Mouse (Mus musculus) frontal cortex, postnatal 10 days (tissue): Measurements from ENCODE around the gene Prlh.

ENCODE experiments used
- DNase-seq, 2 experiments: peaks; one replicate each; pipeline ENCODE4 v3.0.0; 2022; ENCODE audit warnings: low spot score in 2 of 2, mixed read lengths in 1 of 2

Prlh gene

DNA sequence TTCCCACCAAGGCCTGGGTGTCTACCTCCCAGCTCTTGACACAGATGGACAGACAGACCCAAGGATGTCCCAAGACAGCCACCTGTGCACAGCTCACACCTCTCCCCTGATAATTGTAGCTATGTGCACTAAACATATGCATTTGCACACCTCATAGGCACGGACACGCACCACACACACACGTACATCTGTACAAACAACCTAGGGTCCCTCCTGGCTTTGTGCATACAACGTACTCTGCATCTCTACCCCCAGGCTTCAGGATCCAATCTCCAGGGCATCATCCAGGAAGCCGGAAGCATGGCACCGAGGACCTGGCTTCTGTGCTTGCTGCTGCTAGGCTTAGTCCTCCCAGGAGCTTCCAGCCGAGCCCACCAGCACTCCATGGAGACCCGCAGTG is at the start of gene Prlh:
Prlh (plus strand) TSS at position 301 of the 400 bp plus-strand sequence.
- DNase-seq = no peak

DNA sequence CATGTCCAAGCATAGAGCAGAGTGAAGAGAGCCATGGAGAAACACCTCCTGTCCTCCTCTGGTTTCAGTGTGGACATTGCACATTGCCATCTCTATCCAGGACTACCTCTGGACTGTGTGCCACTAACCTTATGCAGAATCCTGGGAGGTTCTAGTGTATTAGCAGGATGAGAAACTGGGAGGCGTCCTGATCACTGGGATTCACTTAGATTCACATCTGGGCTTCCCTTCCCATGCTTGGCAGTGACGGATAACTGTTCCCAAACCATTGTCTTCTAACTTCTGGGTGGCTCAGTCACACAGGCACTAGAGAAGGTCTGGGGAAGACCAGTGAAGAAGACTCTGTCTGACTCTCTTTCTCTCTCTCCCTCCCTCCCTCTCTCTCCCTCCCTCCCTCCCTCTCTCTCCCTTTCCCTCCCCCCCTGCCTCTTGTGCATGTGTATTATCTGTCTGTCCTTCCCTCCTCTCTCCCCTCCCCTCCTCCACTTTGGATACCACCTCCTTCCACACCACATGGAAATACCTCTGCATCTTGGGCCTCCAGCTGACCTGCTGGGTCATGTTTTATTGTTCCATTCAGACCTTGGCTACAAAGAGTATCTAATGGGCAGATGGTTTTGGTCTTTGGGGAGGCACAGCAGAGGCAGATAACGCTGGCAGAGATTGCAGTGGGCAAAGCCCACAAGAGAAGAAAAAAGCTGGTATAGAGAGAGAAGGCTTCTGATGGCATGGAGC is 49.5 kb upstream of the Prlh start:
- no peak for DNase-seq

DNA sequence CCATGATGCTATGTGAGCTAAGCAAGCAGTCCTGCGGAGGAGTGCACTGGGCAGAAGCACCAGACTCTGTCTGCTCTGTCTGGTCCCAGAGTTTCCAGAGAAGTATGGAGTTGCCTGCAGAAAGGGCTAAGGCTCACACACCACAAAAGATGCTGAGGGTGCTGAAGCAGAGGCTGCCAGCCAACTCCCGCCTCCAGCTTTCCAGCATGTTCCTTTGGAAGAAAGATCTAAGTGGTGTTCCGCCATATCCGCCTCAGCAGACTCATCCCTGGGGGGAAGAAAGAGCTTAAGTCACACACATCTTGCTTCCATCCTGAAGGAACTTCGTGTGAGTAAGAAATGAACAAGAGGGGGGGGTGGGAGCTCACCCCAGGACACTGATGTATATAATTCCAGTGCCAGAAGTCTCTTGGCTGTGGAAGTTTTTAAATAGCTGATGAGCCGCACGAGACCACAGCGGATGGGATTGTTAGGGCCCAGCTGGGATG is 48.9 kb upstream of the Prlh start:
- DNase-seq = peak; percentile 45 to 70

DNA sequence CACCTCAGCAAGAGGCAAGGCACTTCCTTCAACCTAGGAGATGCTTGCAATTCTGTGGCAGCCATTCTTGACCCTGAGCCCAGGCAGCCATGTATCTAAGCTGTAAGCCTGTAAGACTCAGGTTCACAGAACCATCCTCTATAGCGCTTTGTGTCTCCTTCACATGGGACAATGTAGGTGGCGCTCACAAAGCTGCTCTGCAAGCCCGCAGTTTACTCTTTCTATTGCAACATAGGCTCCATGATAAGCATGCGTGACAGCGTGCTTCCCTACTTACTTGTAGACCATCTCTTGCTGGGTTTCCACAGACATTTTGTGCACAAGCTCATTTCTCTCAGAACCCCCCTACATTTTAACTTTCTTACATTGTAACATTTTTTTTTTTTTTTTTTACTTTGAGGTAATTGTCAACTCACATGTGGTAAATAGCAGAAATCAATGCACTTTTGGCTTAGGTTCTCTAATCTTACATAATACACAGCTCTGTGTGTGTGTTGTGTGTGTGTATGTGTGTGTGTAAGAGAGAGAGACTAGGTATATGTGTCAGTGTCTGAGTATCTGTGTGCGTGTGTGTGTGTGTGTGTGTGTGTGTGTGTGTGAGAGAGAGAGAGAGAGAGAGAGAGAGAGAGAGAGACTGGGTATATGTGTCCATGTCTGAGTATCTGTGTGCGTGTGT is 48.0 kb upstream of the Prlh start:
- DNase-seq = no peak

DNA sequence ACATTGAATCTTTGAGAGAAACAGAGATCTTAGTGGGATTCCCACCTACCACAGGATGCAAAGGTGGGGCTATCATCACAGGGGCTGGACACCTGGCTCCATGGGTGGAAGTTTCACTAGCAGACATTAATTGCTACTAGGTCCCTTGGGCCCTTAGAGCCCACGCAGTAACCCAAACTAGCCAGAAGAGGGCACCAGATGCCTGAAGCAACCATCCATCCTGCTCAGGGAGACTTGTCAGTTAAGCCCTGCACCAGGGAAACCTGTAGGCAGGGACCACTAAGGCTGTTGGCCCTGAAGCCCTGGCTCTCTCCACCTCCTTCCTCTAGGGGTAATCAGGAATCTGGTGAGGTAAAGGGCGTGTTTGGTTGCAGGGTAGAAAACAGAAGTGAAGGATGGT is 46.6 kb upstream of the Prlh start:
- DNase-seq = peak in 1 of 2 experiments; percentile 18

GRCm38 (mm10) chr1:90909161-90909560 is 43.7 kb upstream of the Prlh start:
- no peak for DNase-seq

DNA sequence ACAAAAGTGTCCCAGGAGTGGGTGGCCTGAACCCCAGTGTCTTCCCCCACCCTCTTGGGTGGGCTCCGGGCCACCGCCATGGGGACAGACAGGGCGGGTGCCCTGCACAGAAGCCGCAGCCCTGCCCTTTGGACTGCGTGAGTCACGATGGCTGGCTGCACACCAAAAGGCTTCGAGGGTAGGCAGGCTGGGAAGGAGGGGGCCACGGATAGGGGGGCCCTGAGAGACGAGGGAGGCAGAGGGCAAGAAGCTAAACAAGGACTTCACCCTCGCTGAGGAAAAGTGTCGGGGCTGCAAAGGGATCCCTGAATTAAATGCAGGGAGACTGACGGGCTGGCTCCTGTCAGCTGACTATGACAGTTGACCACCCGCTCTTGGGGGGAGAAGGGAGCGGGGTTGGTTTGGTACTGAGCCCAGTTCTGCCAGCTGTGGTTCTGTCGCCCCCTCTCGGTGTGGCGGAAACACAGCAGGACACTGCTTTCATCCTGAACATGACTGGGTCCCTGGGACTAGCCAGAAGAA is 43.2 kb upstream of the Prlh start:
- peak in 1 of 2 experiments; percentile 12 for DNase-seq

DNA sequence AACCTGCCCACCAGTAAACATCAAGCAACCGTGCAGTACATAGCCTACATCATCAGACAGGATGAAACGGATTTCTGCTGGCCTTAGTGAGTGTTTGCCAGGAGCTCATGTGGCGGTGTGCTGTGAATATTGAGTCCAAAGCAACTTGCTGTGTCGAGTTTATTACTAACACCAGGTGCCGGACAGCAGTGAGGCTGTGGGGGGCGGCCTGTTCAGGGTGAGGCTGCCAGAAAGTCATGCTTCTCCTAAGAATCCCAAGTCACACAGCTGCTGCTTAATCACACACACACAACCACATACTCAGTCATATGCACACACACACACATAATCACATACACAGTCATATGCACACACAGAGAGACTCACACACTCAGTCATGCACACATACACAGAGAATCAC is 39.7 kb upstream of the Prlh start:
- no peak for DNase-seq

DNA sequence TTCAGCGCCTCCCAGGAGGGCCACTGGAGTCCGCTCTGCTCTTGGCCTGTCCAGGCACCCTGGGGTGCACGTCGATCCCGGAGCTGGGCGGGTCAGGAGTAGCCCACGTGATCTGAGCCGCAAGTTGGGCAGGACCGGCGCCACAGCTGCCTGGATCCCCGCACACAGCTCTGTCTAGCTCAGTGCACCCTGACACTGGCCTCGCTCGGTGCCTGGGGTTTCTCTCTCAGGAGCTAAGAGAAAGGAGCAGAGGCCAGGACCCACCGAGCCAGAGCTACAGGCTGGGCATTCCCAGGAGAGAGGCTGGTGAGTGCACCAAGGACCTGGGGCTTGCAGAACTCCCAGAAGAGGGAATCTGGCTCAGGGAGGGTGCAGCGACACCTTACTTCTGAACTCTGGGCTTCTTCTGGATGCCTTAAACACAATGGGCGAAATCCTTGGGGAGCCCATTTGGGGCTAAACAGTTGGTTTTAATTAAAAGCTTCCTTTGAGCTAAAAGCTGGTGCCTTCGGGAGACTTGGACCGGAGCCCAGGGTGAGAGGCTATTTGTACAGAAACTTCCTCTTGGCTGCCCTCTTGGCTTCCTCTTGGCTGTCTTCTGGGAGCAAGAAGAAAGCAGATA is 37.8 kb upstream of the Prlh start, which contains the start of gene Mlph:
Mlph (plus strand) TSS at position 138 of the 622 bp plus-strand sequence.
- DNase-seq = peak in 1 of 2 experiments; percentile 26

- no peak for DNase-seq
These were observed 35.4 kb upstream of the Prlh start for GRCm38 (mm10) chr1:90917509-90917908.

DNA sequence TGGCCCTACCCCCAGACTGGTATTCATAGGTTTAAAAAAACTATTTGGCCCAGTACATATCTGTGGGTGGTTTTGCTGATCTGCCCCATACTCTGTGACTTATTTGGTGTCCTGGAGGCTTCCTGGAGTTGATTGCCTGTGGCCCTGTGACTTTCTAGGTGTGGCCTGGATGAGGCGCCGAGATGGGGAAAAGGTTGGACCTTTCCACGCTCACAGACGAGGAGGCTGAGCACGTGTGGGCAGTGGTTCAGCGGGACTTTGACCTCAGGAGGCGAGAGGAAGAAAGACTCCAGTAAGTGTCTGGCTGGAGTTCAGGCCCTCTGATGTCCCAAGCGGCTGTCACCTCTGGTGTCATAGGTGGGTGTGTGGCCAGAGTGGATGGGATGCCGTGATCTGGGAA is 31.2 kb upstream of the Prlh start:
- no peak for DNase-seq

- no peak for DNase-seq
These were observed 26.9 kb upstream of the Prlh start for GRCm38 (mm10) chr1:90926030-90926429.

- DNase-seq = no peak
These were observed 25.6 kb upstream of the Prlh start for GRCm38 (mm10) chr1:90927308-90927707.

- DNase-seq = no peak
These were observed 24.9 kb upstream of the Prlh start for GRCm38 (mm10) chr1:90927929-90928574.

DNA sequence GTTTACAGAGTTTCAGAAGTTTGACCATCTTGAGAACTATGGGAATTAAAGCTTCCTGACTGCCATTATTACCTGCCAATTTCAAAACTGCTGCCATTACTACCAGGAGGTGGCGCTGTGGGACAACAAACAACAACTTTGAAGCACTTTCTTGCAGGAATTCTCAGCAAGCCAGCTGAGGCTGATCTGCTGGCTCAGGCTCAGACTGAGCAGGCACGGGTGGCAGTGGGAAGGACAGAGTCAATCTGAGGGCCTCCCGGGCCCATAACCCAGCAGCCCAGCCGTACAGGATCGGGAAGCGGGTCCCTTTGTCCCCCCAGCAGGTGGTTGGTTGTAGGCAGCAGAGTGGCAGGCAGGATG is 24.4 kb upstream of the Prlh start:
- DNase-seq = peak; percentile 65 to 81

- no peak for DNase-seq
These were observed 19.9 kb upstream of the Prlh start for GRCm38 (mm10) chr1:90933001-90933400.

- no peak for DNase-seq
These were observed 15.9 kb upstream of the Prlh start for GRCm38 (mm10) chr1:90936990-90937389.

DNA sequence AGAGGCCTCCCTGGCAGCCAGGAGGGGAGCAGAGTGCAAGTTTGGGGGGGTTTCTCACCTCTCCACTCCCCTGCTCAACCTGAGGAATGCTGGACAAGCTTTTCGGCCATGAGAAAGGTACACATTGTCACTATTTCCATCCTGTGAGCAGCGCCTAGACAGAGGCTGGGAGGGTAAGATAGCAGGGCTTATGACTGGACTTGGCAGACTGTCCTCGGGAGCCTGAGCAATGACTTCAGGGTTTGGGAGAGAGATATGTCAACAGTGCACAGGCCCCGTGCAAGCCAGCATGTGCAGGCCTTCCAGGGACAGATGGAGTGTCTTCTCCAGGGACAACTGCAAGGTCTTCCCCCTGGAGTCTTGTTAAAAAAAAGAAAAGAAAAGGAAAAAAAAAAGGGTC is 12.9 kb upstream of the Prlh start:
- DNase-seq = no peak

GRCm38 (mm10) chr1:90945171-90945570 is 7.7 kb upstream of the Prlh start:
- no peak for DNase-seq

- DNase-seq = no peak
These were observed 5.7 kb upstream of the Prlh start for GRCm38 (mm10) chr1:90947252-90947651.

DNA sequence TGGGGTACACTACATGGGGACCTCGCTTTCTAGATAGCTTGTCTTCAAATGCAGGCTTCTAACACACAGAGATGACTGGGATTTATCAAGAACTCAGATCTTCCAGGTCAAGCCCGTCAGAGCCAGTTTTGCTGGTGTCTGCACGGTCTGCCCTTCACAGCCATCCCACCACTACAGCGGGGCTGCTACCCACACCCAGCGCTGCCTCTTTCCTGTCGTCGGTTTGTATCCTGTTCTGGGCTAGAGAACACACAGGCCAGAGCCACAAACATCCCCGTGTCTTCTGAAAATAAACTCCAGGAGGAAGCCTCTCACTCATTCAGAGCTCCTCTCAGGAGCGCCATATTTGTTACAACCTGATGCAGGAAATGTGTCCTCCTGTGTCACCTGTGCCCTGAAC is 3.6 kb upstream of the Prlh start:
- no peak for DNase-seq

- DNase-seq = no peak
These were observed 1.2 kb upstream of the Prlh start for GRCm38 (mm10) chr1:90951670-90952069.
